Mouse (Mus musculus): Measurements from ENCODE around the gene Tmem132d. TPM values are rescaled to one million over a fixed set of nuclear protein-coding genes. Genes with fewer than 3 reads are reported as not detected.
"Not testable (repeated sequence)": the region's sequence is repeated elsewhere in the genome, so short reads cannot be mapped to it uniquely, and the experiment has no call there.

Tmem132d gene
- total RNA-seq, 2 experiments from 2014 or later: 0.13 TPM; not detected in 1

- no peak for DNase-seq
These were observed 676.0 kb downstream of the Tmem132d start for GRCm38 (mm10) chr5:127756671-127757423.

DNA sequence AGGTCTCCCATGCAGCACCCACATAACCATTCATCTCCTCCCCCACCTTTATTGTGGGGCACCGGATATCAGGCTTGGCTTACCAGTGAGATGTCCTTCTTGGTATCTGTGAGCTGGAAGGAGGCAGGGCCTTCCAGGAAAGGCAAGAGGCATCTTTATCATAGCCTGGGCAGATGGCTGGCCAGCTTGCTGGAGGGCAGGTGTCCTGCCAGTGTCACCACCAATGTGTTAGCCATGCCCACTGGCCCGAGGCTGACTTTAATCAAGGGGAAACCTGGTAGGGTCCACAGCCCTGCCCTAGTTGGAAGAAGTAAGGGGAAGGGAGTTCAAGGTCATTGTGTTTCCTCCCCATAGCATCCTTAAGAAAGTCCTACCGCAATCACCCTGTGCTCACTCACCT, 676.9 kb downstream of the Tmem132d start:
- no peak for DNase-seq

GRCm38 (mm10) chr5:127755594-127755993, 677.3 kb downstream of the Tmem132d start:
- DNase-seq: no peak

GRCm38 (mm10) chr5:127751262-127751975, 681.5 kb downstream of the Tmem132d start:
- DNase-seq: no peak

- not testable (repeated sequence) for DNase-seq
These were observed 683.3 kb downstream of the Tmem132d start for GRCm38 (mm10) chr5:127749540-127749939.

DNA sequence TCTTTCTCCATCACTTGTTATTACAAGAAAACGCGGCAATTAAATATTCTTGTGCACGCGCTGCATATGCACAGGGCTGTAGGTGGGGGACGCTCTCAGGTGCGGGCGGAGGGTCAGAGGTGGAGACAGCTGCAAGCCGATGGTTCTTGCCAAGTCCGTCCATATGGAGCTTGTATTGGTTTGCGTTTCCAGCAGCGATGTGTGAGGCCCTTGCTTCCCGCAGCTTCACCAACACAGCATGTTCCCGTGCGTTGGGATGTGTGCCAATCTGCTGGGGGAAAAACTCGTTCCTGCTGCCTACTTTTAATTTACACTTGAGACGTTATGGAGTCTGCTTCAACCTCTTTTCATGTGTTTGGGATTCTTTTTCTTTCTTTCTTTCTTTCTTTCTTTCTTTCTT, 691.5 kb downstream of the Tmem132d start:
- no peak for DNase-seq

Other genes starting within 250 kb of the Tmem132d start
- under 1 TPM; 0.86 to 0.92 TPM for gene Fzd10, start 167.8 kb upstream of the Tmem132d start, total RNA-seq (2021)